Mouse (Mus musculus) adrenal gland, postnatal 4 days (tissue): ENCODE measurements around the gene Depp1. TPM values are rescaled to one million over a fixed set of nuclear protein-coding genes. Genes with fewer than 3 reads are reported as not detected.

Source experiments
- DNase-seq, 2 experiments: peaks; one replicate each; pipeline ENCODE4 v3.0.0; 2021 to 2022; ENCODE audit warnings: low spot score in 2 of 2, mixed read lengths in 2 of 2
- microRNA-seq: library from miRNA; unstranded; fragments of <30 nt; microRNA quantifications from one replicate; pipeline ENCODE4 v1.2.0, GENCODE M21; 2021
- total RNA-seq, 2 experiments: library from RNA; stranded (reverse); gene quantifications; 2 replicates each; pipeline ENCODE4 v1.2.3; 2021

Gene Depp1
- total RNA-seq, 2 experiments from 2014 or later: 7.1 to 13.3 TPM

DNA sequence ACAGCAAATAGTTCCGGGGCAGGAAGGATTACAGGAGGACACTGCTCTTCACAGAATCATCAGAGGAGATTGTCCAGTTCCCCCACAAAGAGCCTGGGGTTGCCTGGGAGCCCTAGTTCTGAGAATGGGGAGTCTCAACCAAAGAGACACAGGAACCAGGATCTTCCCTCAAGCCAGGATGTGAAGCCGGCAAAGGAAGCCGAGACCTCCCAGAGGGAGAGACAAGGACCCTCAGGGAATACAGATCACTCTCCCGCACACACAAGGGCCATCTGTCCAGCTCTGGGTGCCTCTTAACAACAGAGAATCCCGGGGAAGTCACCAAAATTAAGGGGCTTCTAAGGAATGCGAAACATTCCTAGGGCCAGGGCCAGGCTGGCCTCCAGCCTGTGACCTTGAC, 26.9 kb downstream of the Depp1 start:
- no peak for DNase-seq

DNA sequence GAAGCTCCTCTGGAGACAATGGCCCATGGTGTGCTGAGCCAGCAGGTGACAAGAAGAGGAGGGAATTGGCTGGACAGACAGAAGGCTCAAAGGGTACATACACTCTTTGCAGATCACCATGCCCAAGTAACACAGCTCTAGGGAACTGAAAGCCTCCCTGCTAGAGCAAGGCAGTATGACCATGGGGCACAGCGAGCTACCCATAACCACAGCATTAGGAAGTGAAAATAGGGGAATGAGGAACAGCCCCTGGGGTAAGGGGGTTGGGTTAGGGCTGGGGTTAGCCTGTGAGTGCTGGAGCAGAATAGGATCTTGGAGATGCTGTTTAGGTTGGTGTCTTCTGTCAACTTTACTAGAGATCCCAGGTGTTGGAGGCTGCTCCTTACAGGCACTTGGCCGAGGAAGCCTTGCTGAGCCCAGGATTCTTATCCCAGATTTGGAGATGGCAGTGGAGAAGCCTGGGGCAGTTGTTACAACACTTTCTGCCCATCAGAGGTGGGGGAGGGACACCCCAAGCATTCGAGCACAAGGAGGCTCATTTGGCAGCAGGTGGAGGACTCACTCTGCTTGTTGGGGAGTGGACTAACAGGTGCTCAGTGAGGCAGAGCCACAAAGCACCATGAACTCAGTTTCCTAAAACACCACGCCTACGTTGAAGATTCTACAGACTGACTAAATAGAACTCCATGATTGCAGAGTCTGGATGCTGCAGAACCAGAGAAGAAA, 29.3 kb downstream of the Depp1 start:
- no peak for DNase-seq

DNA sequence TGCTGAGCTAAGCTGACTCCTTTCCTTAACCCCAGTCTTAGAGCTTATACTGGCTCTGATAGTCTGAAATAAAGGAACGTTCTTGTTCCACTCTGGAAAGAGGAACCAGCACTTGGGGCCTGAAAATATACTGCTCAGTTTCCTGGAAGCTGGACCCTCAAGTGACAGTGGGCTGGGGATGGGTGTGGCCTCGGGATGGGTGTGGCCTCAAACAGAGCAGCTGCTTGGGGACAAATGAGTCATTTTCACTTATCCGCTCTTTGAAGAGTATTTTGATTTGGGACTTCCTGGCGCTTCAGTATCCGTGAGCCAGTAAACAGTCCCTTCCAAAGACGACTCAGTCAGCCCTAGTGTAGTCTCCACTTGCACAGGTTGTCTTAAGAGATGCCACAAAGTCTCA, 31.9 kb downstream of the Depp1 start:
- DNase-seq: no peak

DNA sequence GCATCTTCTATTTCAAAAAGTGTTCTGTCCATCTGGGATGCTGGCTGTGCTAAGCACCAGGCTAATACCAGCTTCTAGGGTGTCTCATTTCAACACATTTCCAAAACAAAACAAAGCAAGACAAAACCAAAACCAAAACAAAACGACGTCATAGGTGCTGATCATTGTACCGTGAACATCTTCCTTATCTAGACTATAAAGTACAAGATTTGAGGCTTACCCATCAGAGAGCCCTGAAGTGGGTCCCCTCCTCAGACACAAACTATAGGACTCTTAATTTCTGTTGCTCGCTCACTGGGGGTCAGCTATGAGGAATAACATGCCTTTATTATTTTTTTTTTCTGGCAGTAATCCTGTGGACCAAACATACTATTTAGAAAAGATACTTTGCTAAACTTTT, 43.2 kb downstream of the Depp1 start:
- no peak for DNase-seq

DNA sequence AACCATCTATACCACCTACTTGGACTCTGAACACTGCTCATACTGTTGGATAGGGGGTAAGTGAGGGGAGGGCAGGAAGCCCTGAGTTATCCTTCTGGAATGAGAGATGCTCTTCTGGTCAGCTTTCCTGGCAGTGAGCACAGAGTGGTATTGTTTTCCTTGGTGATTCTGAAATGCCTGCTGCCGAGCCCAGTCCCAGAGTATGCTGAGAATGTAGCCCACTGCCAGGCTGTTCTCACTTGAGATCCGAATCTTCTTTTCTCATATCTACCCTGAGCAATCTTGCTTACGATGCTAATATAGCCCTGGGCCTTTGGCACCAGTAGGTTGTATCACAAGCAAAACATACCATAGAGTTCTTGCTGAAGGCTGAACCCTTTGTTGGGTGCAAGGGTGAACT, 43.9 kb downstream of the Depp1 start:
- no peak for DNase-seq

DNA sequence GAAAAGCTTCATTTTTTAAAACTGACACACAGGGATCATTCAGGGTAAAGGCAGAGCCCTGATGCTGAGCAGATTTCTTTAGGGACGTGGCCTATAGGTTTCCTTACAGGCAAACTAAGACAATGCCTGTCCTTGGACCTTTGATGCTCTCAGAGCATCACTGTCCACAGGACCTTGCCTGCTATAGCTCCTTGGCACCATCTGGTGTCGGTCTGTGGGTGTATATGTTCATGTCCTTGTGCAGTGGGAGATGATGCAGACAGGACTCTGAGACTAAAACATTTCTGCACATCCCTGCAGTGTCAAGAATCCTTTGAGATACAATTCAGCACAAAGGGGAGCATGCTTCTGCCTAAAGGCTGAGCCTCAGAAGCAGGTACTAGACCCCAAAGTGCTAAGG, 47.0 kb downstream of the Depp1 start:
- DNase-seq: no peak

DNA sequence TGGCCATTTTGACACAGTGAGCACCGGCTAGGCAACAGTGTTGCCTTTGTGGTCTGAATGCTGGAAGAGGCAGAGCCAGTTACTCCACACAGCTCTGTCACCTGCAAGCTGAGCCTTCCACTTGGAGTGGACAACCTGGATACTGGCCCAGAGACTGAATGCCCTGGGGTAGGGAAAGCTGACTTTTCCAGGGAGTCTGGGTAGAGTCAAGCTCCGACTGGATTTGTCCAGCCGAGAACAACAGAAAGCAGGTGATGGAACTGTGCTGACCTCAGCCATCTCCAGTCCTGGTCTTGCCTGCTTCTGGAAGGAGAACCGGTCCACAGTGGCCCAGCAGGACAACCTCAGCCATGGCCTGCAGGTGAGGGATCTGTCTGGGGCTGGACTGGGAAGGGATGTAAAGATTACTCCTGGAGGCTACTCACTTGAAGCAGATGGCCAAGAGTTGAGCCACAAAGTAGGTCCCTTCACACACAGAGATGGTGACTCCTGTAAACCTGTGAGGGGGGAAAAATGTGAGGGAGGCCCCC, 47.6 kb downstream of the Depp1 start:
- no peak for DNase-seq

DNA sequence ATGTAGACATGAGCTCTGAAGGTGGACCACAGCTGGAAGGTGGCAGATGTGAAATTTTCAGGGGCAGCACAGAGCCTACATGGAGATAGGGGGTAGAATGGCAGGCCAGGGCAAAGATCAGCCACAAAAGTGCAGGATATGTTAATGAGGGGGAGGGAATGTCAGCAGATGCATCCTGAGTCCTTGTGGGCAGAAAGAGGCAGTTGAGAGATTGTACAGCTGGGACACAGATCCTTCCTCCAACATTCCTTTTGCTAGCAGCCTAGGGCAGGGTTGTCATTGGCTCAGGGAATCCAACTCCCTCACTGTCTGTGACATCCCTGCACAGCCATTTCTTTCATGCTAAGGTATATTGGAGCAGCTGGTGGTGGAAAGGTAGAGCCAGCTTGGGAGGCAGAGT, 50.4 kb downstream of the Depp1 start:
- DNase-seq: no peak

Small RNA genes within 50 kb of the gene (microRNA-seq; reads per million reads assigned to microRNA genes)
- not detected for gene Mir7043

Other genes with a start within 250 kb of the Depp1 start
- 1 to 10 TPM; 1.1 to 3.5 TPM for gene Alox5, start 189.4 kb upstream of the Depp1 start, total RNA-seq
- gene Olfr211, start 161.5 kb upstream of the Depp1 start, total RNA-seq: not detected
- gene Olfr212, start 144.1 kb upstream of the Depp1 start, total RNA-seq: under 1 TPM in 1 of 2 experiments, not detected in 1; 0.17 TPM
- not detected for gene Olfr213, start 112.2 kb upstream of the Depp1 start, total RNA-seq
- gene Gm5580, start 99.5 kb upstream of the Depp1 start, total RNA-seq: 1 to 10 TPM; 4.0 to 5.7 TPM
- not detected for gene Olfr214, start 96.4 kb upstream of the Depp1 start, total RNA-seq
- gene Olfr215, start 66.4 kb upstream of the Depp1 start, total RNA-seq: not detected
- 10 to 100 TPM; 32.3 to 37.3 TPM for gene Zfp422, start 21.6 kb upstream of the Depp1 start, total RNA-seq
- gene Rassf4, start 23.3 kb downstream of the Depp1 start, total RNA-seq: 1 to 10 TPM; 5.7 to 7.7 TPM
- 1 to 10 TPM in 1 of 2 experiments, under 1 TPM in 1; 0.59 to 4.6 TPM for gene Tmem72, start 66.3 kb downstream of the Depp1 start, total RNA-seq